Mouse (Mus musculus) liver, embryonic 13.5 days (tissue): ENCODE measurements at regions not wholly inside any gene's neighbourhood (a gene's known extent, or its start where the extent isn't known, plus 50 kb on each side); places are given as distances from the start of the nearest gene placed in this dataset.
A peak's percentile ranks its signal among the peaks of the same experiment; 100 is the strongest.

Source experiments
- ATAC-seq: fragments of 200-750 bp; cut with Nextera tagmentation; 2 replicates; pipeline ENCODE4 v1.8.0; 2017; ENCODE audit warnings: low read depth, mild to moderate bottlenecking, moderate number of reproducible peaks, moderate library complexity
- DNase-seq: peaks from one replicate; pipeline ENCODE4 v3.0.0; 2022
- H3K27ac ChIP-seq: fragments of 300-500 bp; sonication (generic); 2 replicates; pipeline ENCODE4 v1.5.1; 2015; ENCODE audit warnings: moderate library complexity, mild to moderate bottlenecking, inconsistent platforms
- H3K27me3 ChIP-seq: fragments of 300-500 bp; sonication (generic); 2 replicates; pipeline ENCODE4 v1.6.1; 2015; ENCODE audit warnings: mild to moderate bottlenecking, inconsistent platforms
- H3K36me3 ChIP-seq: fragments of 300-500 bp; sonication (generic); 2 replicates; pipeline ENCODE4 v1.6.1; 2015; ENCODE audit warnings: mild to moderate bottlenecking, inconsistent platforms
- H3K4me1 ChIP-seq: fragments of 300-500 bp; sonication (generic); replicated peaks from 2 replicates; pipeline ENCODE4 v1.6.1; 2015; ENCODE audit warnings: inconsistent platforms
- H3K4me2 ChIP-seq: fragments of 300-500 bp; sonication (generic); 2 replicates; pipeline ENCODE4 v1.6.1; 2015; ENCODE audit warnings: inconsistent platforms, mild to moderate bottlenecking, moderate library complexity
- H3K4me3 ChIP-seq: fragments of 300-500 bp; sonication (generic); replicated peaks from 2 replicates; pipeline ENCODE4 v1.5.1; 2015; ENCODE audit warnings: mild to moderate bottlenecking, inconsistent platforms
- H3K9ac ChIP-seq: fragments of 300-500 bp; sonication (generic); 2 replicates; pipeline ENCODE4 v1.6.1; 2015; ENCODE audit warnings: mild to moderate bottlenecking, inconsistent platforms
- H3K9me3 ChIP-seq: fragments of 300-500 bp; sonication (generic); replicated peaks from 2 replicates; pipeline ENCODE4 v1.6.1; 2016; ENCODE audit warnings: inconsistent platforms
- WGBS: fragments of 180-500 bp; shearing (Covaris S2); methylation state at CpG from one replicate; pipeline ENCODE4 v1.1.7; 2015; ENCODE audit not compliant: insufficient replicate concordance; 5-methylcytosine and 5-hydroxymethylcytosine counted together

GRCm38 (mm10) chr2:57522465-57522864 lies 285.0 kb downstream of the Gpd2 start:
- ATAC-seq (no peak), DNase-seq (no peak)
- H3K4me2 ChIP-seq = no peak overlapping the region
- H3K9me3 ChIP-seq = no peaks in the 10 kb centered on the region
- H3K4me3 ChIP-seq = no peak overlapping the region
- no peak overlapping the region for H3K9ac ChIP-seq
- no peaks in the 10 kb centered on the region for H3K4me1 ChIP-seq
- H3K27me3 ChIP-seq = no peaks in the 10 kb centered on the region
- no peak overlapping the region for H3K27ac ChIP-seq
- 70% methylated on average over 3 of the region's 3 CpGs for WGBS
- no peaks in the 10 kb centered on the region for H3K36me3 ChIP-seq

GRCm38 (mm10) chr2:57522983-57523382 lies 285.5 kb downstream of the Gpd2 start:
- Histone ChIP-seq H3K4me3 (no peak overlapping the region), H3K36me3 (no peaks in the 10 kb centered on the region), H3K4me1 (no peaks in the 10 kb centered on the region), H3K9ac (no peak overlapping the region), H3K4me2 (no peak overlapping the region), H3K27me3 (no peaks in the 10 kb centered on the region), H3K9me3 (no peaks in the 10 kb centered on the region), H3K27ac (no peak overlapping the region)
- WGBS = 61% methylated on average over 8 of the region's 8 CpGs
- DNase-seq = no peak
- no peak for ATAC-seq

- DNase-seq (no peak), ATAC-seq (no peak)
- Histone ChIP-seq H3K4me1 (no peaks in the 10 kb centered on the region), H3K27me3 (no peaks in the 10 kb centered on the region), H3K9me3 (no peaks in the 10 kb centered on the region), H3K27ac (no peak overlapping the region), H3K36me3 (no peaks in the 10 kb centered on the region), H3K4me3 (no peak overlapping the region), H3K9ac (no peak overlapping the region), H3K4me2 (no peak overlapping the region)
- 41% methylated on average over 2 of the region's 2 CpGs for WGBS
These were observed 290.5 kb downstream of the Gpd2 start for GRCm38 (mm10) chr2:57527966-57528365.

- no peak overlapping the region for H3K9ac ChIP-seq
- no peaks in the 10 kb centered on the region for H3K36me3 ChIP-seq
- DNase-seq (no peak), ATAC-seq (no peak)
- no peaks in the 10 kb centered on the region for H3K27me3 ChIP-seq
- no peaks in the 10 kb centered on the region for H3K9me3 ChIP-seq
- H3K27ac ChIP-seq = no peak overlapping the region
- H3K4me1 ChIP-seq = no peaks in the 10 kb centered on the region
- no peak overlapping the region for H3K4me3 ChIP-seq
- no peak overlapping the region for H3K4me2 ChIP-seq
- 45% methylated on average over 3 of the region's 3 CpGs for WGBS
These were observed 302.4 kb downstream of the Gpd2 start for GRCm38 (mm10) chr2:57539842-57540241.

GRCm38 (mm10) chr2:57565258-57565657 lies 327.8 kb downstream of the Gpd2 start:
- Histone ChIP-seq H3K27ac (no peak overlapping the region), H3K4me3 (no peak overlapping the region), H3K4me1 (no peaks in the 10 kb centered on the region), H3K9ac (no peak overlapping the region), H3K27me3 (no peaks in the 10 kb centered on the region), H3K9me3 (no peaks in the 10 kb centered on the region; the same call in 1 of the 2 replicates), H3K4me2 (no peak overlapping the region), H3K36me3 (no peaks in the 10 kb centered on the region)
- ATAC-seq (no peak), DNase-seq (no peak)
- WGBS = 72% methylated on average over 4 of the region's 4 CpGs

GRCm38 (mm10) chr2:57566103-57566502 lies 328.7 kb downstream of the Gpd2 start:
- Histone ChIP-seq H3K9me3 (no peaks in the 10 kb centered on the region; the same call in 1 of the 2 replicates), H3K4me2 (no peak overlapping the region), H3K27me3 (no peaks in the 10 kb centered on the region), H3K4me3 (no peak overlapping the region), H3K9ac (no peak overlapping the region), H3K4me1 (no peaks in the 10 kb centered on the region), H3K27ac (no peak overlapping the region), H3K36me3 (no peaks in the 10 kb centered on the region)
- WGBS = 57% methylated on average over 4 of the region's 4 CpGs
- no peak for ATAC-seq
- no peak for DNase-seq

- DNase-seq (no peak), ATAC-seq (no peak)
- no peak overlapping the region for H3K27ac ChIP-seq
- no peaks in the 10 kb centered on the region for H3K27me3 ChIP-seq
- no peak overlapping the region for H3K4me3 ChIP-seq
- 55% methylated on average over 1 of the region's 1 CpGs for WGBS
- no peak overlapping the region for H3K9ac ChIP-seq
- no peak overlapping the region for H3K4me2 ChIP-seq
- no peaks in the 10 kb centered on the region for H3K36me3 ChIP-seq
- H3K9me3 ChIP-seq = no peaks in the 10 kb centered on the region; the same call in 1 of the 2 replicates
- H3K4me1 ChIP-seq = no peaks in the 10 kb centered on the region
These were observed 329.7 kb downstream of the Gpd2 start for GRCm38 (mm10) chr2:57567183-57567582.

GRCm38 (mm10) chr2:57587065-57587464 lies 349.6 kb downstream of the Gpd2 start:
- no peak overlapping the region for H3K9ac ChIP-seq
- WGBS = 37% methylated on average over 3 of the region's 3 CpGs
- no peaks in the 10 kb centered on the region for H3K9me3 ChIP-seq
- no peaks in the 10 kb centered on the region for H3K36me3 ChIP-seq
- H3K4me2 ChIP-seq = no peak overlapping the region
- no peak for ATAC-seq
- peak; percentile 0 for DNase-seq
- H3K27ac ChIP-seq = no peak overlapping the region
- no peaks in the 10 kb centered on the region for H3K27me3 ChIP-seq
- no peak overlapping the region for H3K4me3 ChIP-seq
- no peaks in the 10 kb centered on the region for H3K4me1 ChIP-seq

GRCm38 (mm10) chr2:57593558-57593957 lies 356.1 kb downstream of the Gpd2 start:
- DNase-seq = no peak
- H3K4me1 ChIP-seq = no peaks in the 10 kb centered on the region
- WGBS = 56% methylated on average over 2 of the region's 2 CpGs

GRCm38 (mm10) chr2:57597694-57598358 lies 360.4 kb downstream of the Gpd2 start:
- Histone ChIP-seq H3K4me2 (no peak overlapping the region), H3K4me3 (no peak overlapping the region), H3K9me3 (no peaks in the 10 kb centered on the region), H3K4me1 (no peaks in the 10 kb centered on the region), H3K27me3 (no peaks in the 10 kb centered on the region), H3K36me3 (no peaks in the 10 kb centered on the region), H3K9ac (no peak overlapping the region), H3K27ac (no peak overlapping the region)
- ATAC-seq = no peak
- 38% methylated on average over 9 of the region's 9 CpGs for WGBS
- DNase-seq = no peak

More at GRCm38 (mm10) chr2:57593558-57593957, 356.1 kb downstream of the Gpd2 start:
- Histone ChIP-seq H3K9ac (no peak overlapping the region), H3K27me3 (no peaks in the 10 kb centered on the region), H3K36me3 (no peaks in the 10 kb centered on the region), H3K4me3 (no peak overlapping the region), H3K4me2 (no peak overlapping the region), H3K9me3 (no peaks in the 10 kb centered on the region), H3K27ac (no peak overlapping the region)
- no peak for ATAC-seq

- Histone ChIP-seq H3K27ac (no peak overlapping the region), H3K4me3 (no peak overlapping the region), H3K9me3 (no peaks in the 10 kb centered on the region), H3K4me2 (no peak overlapping the region), H3K9ac (no peak overlapping the region), H3K27me3 (no peaks in the 10 kb centered on the region), H3K36me3 (no peaks in the 10 kb centered on the region), H3K4me1 (no peaks in the 10 kb centered on the region)
- ATAC-seq (no peak), DNase-seq (no peak)
These were observed 374.2 kb downstream of the Gpd2 start for GRCm38 (mm10) chr2:57611599-57611998.

- no peaks in the 10 kb centered on the region for H3K4me1 ChIP-seq
- no peak overlapping the region for H3K9ac ChIP-seq
- no peaks in the 10 kb centered on the region for H3K9me3 ChIP-seq
- DNase-seq (no peak), ATAC-seq (no peak)
- no peaks in the 10 kb centered on the region for H3K27me3 ChIP-seq
- H3K27ac ChIP-seq = no peak overlapping the region
- H3K4me3 ChIP-seq = no peak overlapping the region
- 68% methylated on average over 10 of the region's 10 CpGs for WGBS
- H3K4me2 ChIP-seq = no peak overlapping the region
- no peaks in the 10 kb centered on the region for H3K36me3 ChIP-seq
These were observed 375.8 kb downstream of the Gpd2 start for GRCm38 (mm10) chr2:57613243-57613642.
